Mouse (Mus musculus) cerebellum, adult 18-20 months (tissue): ENCODE results near the gene Klk1b16.
"Not testable (repeated sequence)": the region's sequence is repeated elsewhere in the genome, so short reads cannot be mapped to it uniquely, and the experiment has no call there.

Experiments
- DNase-seq, 2 experiments: peaks; one replicate each; pipeline ENCODE4 v3.0.0; 2021

The Klk1b16 gene

GRCm38 (mm10) chr7:44136467-44136866 lies at the start of gene Klk1b16:
TSS of gene Klk1b16 (plus strand) at chr7:44136767.
- DNase-seq, result no peak

GRCm38 (mm10) chr7:44096111-44096510 lies 40.5 kb upstream of the Klk1b16 start:
- DNase-seq, result no peak

- DNase-seq, result not testable (repeated sequence)
Measured at GRCm38 (mm10) chr7:44102028-44102427, 34.5 kb upstream of the Klk1b16 start, which contains the start of gene Klk1b21. TSS of gene Klk1b21 (plus strand) at chr7:44102328.

- DNase-seq, result no peak
Measured at GRCm38 (mm10) chr7:44112373-44112772, 24.2 kb upstream of the Klk1b16 start, which contains the start of gene Klk1b22. TSS of gene Klk1b22 (plus strand) at chr7:44112673.

- DNase-seq, result no peak
Measured at GRCm38 (mm10) chr7:44123445-44123844, 13.1 kb upstream of the Klk1b16 start.

GRCm38 (mm10) chr7:44179299-44180045 lies 42.9 kb downstream of the Klk1b16 start:
- DNase-seq, result no peak

- DNase-seq, result not testable (repeated sequence)
Measured at GRCm38 (mm10) chr7:44186516-44186915, 49.9 kb downstream of the Klk1b16 start.

GRCm38 (mm10) chr7:44187936-44188335 lies 51.4 kb downstream of the Klk1b16 start, which contains the start of gene Klk1b24:
TSS of gene Klk1b24 (plus strand) at chr7:44188236.
- not testable (repeated sequence) for DNase-seq
